In genomic region chr13:54694348-54695060, GRCm38 (mm10) we compare ENCODE assay signal across 8 mouse cellular contexts. TPM values are rescaled to one million over a fixed set of nuclear protein-coding genes. Genes with fewer than 3 reads are reported as not detected.
DNase-seq lines count a peak whose midpoint lies in the region; ATAC-seq and TF ChIP-seq lines count a peak whose summit lies in the region.

No protein-coding gene starts in this region.

- no peaks in the 10 kb centered on the region for H3K27me3 ChIP-seq in neural tube, embryonic 11.5 days (ENCODE audit: control insufficient read depth, insufficient read depth, low read length)
- H3K27me3 ChIP-seq in forebrain, postnatal 0 days (ENCODE audit: insufficient read depth, low read length) = no peaks in the 10 kb centered on the region
- H3K27me3 ChIP-seq in intestine, embryonic 14.5 days (replicated peaks; ENCODE audit: control insufficient read depth, insufficient read depth, low read length) = no peaks in the 10 kb centered on the region
- no peaks in the 10 kb centered on the region for H3K27me3 ChIP-seq in liver, embryonic 13.5 days
- H3K27me3 ChIP-seq in neural tube, embryonic 13.5 days = no peaks in the 10 kb centered on the region

- H3K27ac ChIP-seq in neural tube, embryonic 11.5 days (ENCODE audit: low read depth, low read length) = peak overlapping the region; percentile 85
- peak overlapping the region; percentile 95 for H3K27ac ChIP-seq in bone marrow macrophage, adult 2 months (ENCODE audit: insufficient read depth, low read depth, low read length)
- H3K27ac ChIP-seq in forebrain, postnatal 0 days (ENCODE audit: low read depth, low read length) = peak overlapping the region; percentile 91
- H3K27ac ChIP-seq in intestine, embryonic 14.5 days (ENCODE audit: low read depth) = peak overlapping the region; percentile 95
- H3K27ac ChIP-seq in liver, embryonic 13.5 days = peak overlapping the region; percentile 95
- peak overlapping the region; percentile 93 for H3K27ac ChIP-seq in neural tube, embryonic 13.5 days (replicated peaks)

- 16% methylated on average over 26 of the region's 26 CpGs for WGBS in neural tube, embryonic 11.5 days
- 16% methylated on average over 26 of the region's 26 CpGs for WGBS in forebrain, postnatal 0 days
- 16% methylated on average over 26 of the region's 26 CpGs for WGBS in intestine, embryonic 14.5 days
- WGBS in liver, embryonic 13.5 days (ENCODE audit: insufficient replicate concordance) = 14% methylated on average over 26 of the region's 26 CpGs
- WGBS in neural tube, embryonic 13.5 days = 16% methylated on average over 26 of the region's 26 CpGs

- H3K4me1 ChIP-seq in neural tube, embryonic 11.5 days (ENCODE audit: control insufficient read depth, insufficient read depth, low read length) = peaks cover 15% of the 10 kb centered on the region
- H3K4me1 ChIP-seq in bone marrow macrophage, adult 2 months (ENCODE audit: control insufficient read depth, insufficient read depth, low read length) = peaks cover 23% of the 10 kb centered on the region
- peaks cover 10% of the 10 kb centered on the region; the same call in 1 of the 2 replicates for H3K4me1 ChIP-seq in forebrain, postnatal 0 days (ENCODE audit: insufficient read depth)
- peaks cover 22% of the 10 kb centered on the region for H3K4me1 ChIP-seq in intestine, embryonic 14.5 days (replicated peaks; ENCODE audit: control insufficient read depth, insufficient read depth, low read length)
- peaks cover 47% of the 10 kb centered on the region for H3K4me1 ChIP-seq in liver, embryonic 13.5 days (replicated peaks)
- H3K4me1 ChIP-seq in neural tube, embryonic 13.5 days (replicated peaks) = peaks cover 32% of the 10 kb centered on the region

- H3K4me3 ChIP-seq in neural tube, embryonic 11.5 days (ENCODE audit: low read depth, low read length) = peak overlapping the region; percentile 71
- H3K4me3 ChIP-seq in bone marrow macrophage, adult 2 months (ENCODE audit: insufficient read depth, low read length) = peak overlapping the region; percentile 72
- peak overlapping the region; percentile 97 for H3K4me3 ChIP-seq in forebrain, postnatal 0 days (ENCODE audit: low read depth, low read length)
- peak overlapping the region; percentile 69 for H3K4me3 ChIP-seq in intestine, embryonic 14.5 days (ENCODE audit: low read depth, low read length)
- H3K4me3 ChIP-seq in liver, embryonic 13.5 days (replicated peaks) = peak overlapping the region; percentile 93
- H3K4me3 ChIP-seq in neural tube, embryonic 13.5 days = peak overlapping the region; percentile 69

- no peak for TF ChIP-seq POLR2A in bone marrow macrophage, adult 2 months (IDR thresholded peaks at IDR 0.05; ENCODE audit: borderline replicate concordance, low read depth, low read length)

- peak overlapping the region; percentile 59 for H3K9ac ChIP-seq in neural tube, embryonic 11.5 days (ENCODE audit: low read length)
- peak overlapping the region; percentile 63 for H3K9ac ChIP-seq in forebrain, postnatal 0 days
- H3K9ac ChIP-seq in intestine, embryonic 14.5 days (ENCODE audit: low read length) = peak overlapping the region; percentile 65
- H3K9ac ChIP-seq in liver, embryonic 13.5 days = peak overlapping the region; percentile 77
- peak overlapping the region; percentile 65 for H3K9ac ChIP-seq in neural tube, embryonic 13.5 days

- peak overlapping the region; percentile 43 for H3K4me2 ChIP-seq in neural tube, embryonic 11.5 days (ENCODE audit: low read depth)
- peak overlapping the region; percentile 55 for H3K4me2 ChIP-seq in forebrain, postnatal 0 days (ENCODE audit: low read depth)
- H3K4me2 ChIP-seq in intestine, embryonic 14.5 days (ENCODE audit: low read length) = peak overlapping the region; percentile 78
- H3K4me2 ChIP-seq in liver, embryonic 13.5 days = peak overlapping the region; percentile 96
- peak overlapping the region; percentile 50 for H3K4me2 ChIP-seq in neural tube, embryonic 13.5 days

- DNase-seq in neural tube, embryonic 11.5 days (ENCODE audit: low spot score) = no peak
- no peak for DNase-seq in neural tube, embryonic 10.5 days (ENCODE audit: extremely low spot score, low spot score)
- no peak for DNase-seq in forebrain, postnatal 0 days
- DNase-seq in intestine, embryonic 14.5 days (ENCODE audit: low spot score) = no peak
- peak; percentile 85 for DNase-seq in liver, embryonic 13.5 days
- DNase-seq in urinary bladder, postnatal 25 days (ENCODE audit: low spot score) = peak; percentile 81

- H3K36me3 ChIP-seq in neural tube, embryonic 11.5 days (ENCODE audit: control insufficient read depth, insufficient read depth, low read length) = no peaks in the 10 kb centered on the region
- H3K36me3 ChIP-seq in forebrain, postnatal 0 days (ENCODE audit: insufficient read depth) = no peaks in the 10 kb centered on the region
- no peaks in the 10 kb centered on the region for H3K36me3 ChIP-seq in intestine, embryonic 14.5 days (ENCODE audit: control insufficient read depth, insufficient read depth, low read length)
- peaks cover 4% of the 10 kb centered on the region for H3K36me3 ChIP-seq in liver, embryonic 13.5 days
- H3K36me3 ChIP-seq in neural tube, embryonic 13.5 days = no peaks in the 10 kb centered on the region

- ATAC-seq in neural tube, embryonic 11.5 days (ENCODE audit: insufficient read depth, low FRiP score, low TSS enrichment) = peak; percentile 76
- ATAC-seq in forebrain, postnatal 0 days = peak; percentile 74
- ATAC-seq in intestine, embryonic 14.5 days (replicated peaks; ENCODE audit: low FRiP score, low TSS enrichment, low read depth) = peak; percentile 73
- ATAC-seq in liver, embryonic 13.5 days (ENCODE audit: low read depth) = peak; percentile 71
- ATAC-seq in neural tube, embryonic 13.5 days (ENCODE audit: low read depth) = peak; percentile 91

- no peak for TF ChIP-seq CTCF in bone marrow macrophage, adult 2 months (IDR thresholded peaks at IDR 0.05; ENCODE audit: low read depth, low read length)
- no peak for TF ChIP-seq CTCF in forebrain, postnatal 0 days (IDR thresholded peaks at IDR 0.05; ENCODE audit: low read depth)

- H3K9me3 ChIP-seq in neural tube, embryonic 11.5 days (ENCODE audit: control insufficient read depth, low read length) = no peaks in the 10 kb centered on the region
- H3K9me3 ChIP-seq in forebrain, postnatal 0 days (ENCODE audit: low read length) = no peaks in the 10 kb centered on the region
- no peaks in the 10 kb centered on the region for H3K9me3 ChIP-seq in intestine, embryonic 14.5 days (ENCODE audit: control insufficient read depth, low read length)
- no peaks in the 10 kb centered on the region for H3K9me3 ChIP-seq in liver, embryonic 13.5 days (replicated peaks)
- H3K9me3 ChIP-seq in neural tube, embryonic 13.5 days = no peaks in the 10 kb centered on the region

RNA-seq across cellular contexts. Expression of gene Rnf44, which starts 0.8 kb away (rescaled TPM):
- 126 and 130 TPM in 2 replicates for polyA plus RNA-seq in neural tube, embryonic 11.5 days (2014; fragmentation: Nextera tagmentation; extraction: Ambion mirVana)
- 87.3 and 96.2 TPM in 2 replicates for polyA plus RNA-seq in bone marrow macrophage, adult 2 months (2012; ENCODE audit: insufficient read depth, insufficient read length, missing spikeins)
- total RNA-seq in forebrain, postnatal 0 days (2014; rRNA removed) = 48.5 and 56.3 TPM in 2 replicates
- polyA plus RNA-seq in forebrain, postnatal 0 days (2015; fragmentation: Nextera tagmentation; extraction: Ambion mirVana) = 42.0 and 50.8 TPM in 2 replicates
- 91.7 and 102 TPM in 2 replicates for polyA plus RNA-seq in intestine, embryonic 14.5 days (2014; fragmentation: Nextera tagmentation; extraction: Ambion mirVana)
- 23.8 and 24.5 TPM in 2 replicates for polyA plus RNA-seq in liver, embryonic 13.5 days (2015; fragmentation: Nextera tagmentation; extraction: Ambion mirVana)
- polyA plus RNA-seq in neural tube, embryonic 13.5 days (2015; fragmentation: Nextera tagmentation; extraction: Ambion mirVana) = 84.2 and 92.9 TPM in 2 replicates

RNA-seq across cellular contexts. Expression of gene Cdhr2, which starts 6.8 kb away (rescaled TPM):
- polyA plus RNA-seq in neural tube, embryonic 11.5 days (2014; fragmentation: Nextera tagmentation; extraction: Ambion mirVana) = 0.07 and 0.15 TPM in 2 replicates
- polyA plus RNA-seq in bone marrow macrophage, adult 2 months (2012; ENCODE audit: insufficient read depth, insufficient read length, missing spikeins) = not detected in 2 replicates
- 0.76 and 0.85 TPM in 2 replicates for total RNA-seq in forebrain, postnatal 0 days (2014; rRNA removed)
- polyA plus RNA-seq in forebrain, postnatal 0 days (2015; fragmentation: Nextera tagmentation; extraction: Ambion mirVana) = 0.24 and 0.53 TPM in 2 replicates
- polyA plus RNA-seq in intestine, embryonic 14.5 days (2014; fragmentation: Nextera tagmentation; extraction: Ambion mirVana) = 8.9 and 11.8 TPM in 2 replicates
- polyA plus RNA-seq in liver, embryonic 13.5 days (2015; fragmentation: Nextera tagmentation; extraction: Ambion mirVana) = 7.8 and 10.5 TPM in 2 replicates
- polyA plus RNA-seq in neural tube, embryonic 13.5 days (2015; fragmentation: Nextera tagmentation; extraction: Ambion mirVana) = 0.06 and 0.07 TPM in 2 replicates

RNA-seq across cellular contexts. Expression of gene Gprin1, which starts 55.2 kb away (rescaled TPM):
- 13.3 and 14.5 TPM in 2 replicates for polyA plus RNA-seq in neural tube, embryonic 11.5 days (2014; fragmentation: Nextera tagmentation; extraction: Ambion mirVana)
- polyA plus RNA-seq in bone marrow macrophage, adult 2 months (2012; ENCODE audit: insufficient read depth, insufficient read length, missing spikeins) = not detected in 2 replicates
- total RNA-seq in forebrain, postnatal 0 days (2014; rRNA removed) = 213 and 219 TPM in 2 replicates
- polyA plus RNA-seq in forebrain, postnatal 0 days (2015; fragmentation: Nextera tagmentation; extraction: Ambion mirVana) = 37.1 and 39.0 TPM in 2 replicates
- 0.60 and 0.81 TPM in 2 replicates for polyA plus RNA-seq in intestine, embryonic 14.5 days (2014; fragmentation: Nextera tagmentation; extraction: Ambion mirVana)
- polyA plus RNA-seq in liver, embryonic 13.5 days (2015; fragmentation: Nextera tagmentation; extraction: Ambion mirVana) = 0.02 and 0.05 TPM in 2 replicates
- 12.2 and 17.5 TPM in 2 replicates for polyA plus RNA-seq in neural tube, embryonic 13.5 days (2015; fragmentation: Nextera tagmentation; extraction: Ambion mirVana)

Comparison
In these comparisons a context has a peak if more than half of its experiments do, and no peak if none do; other contexts are left out.
1. DNase-seq: peak in liver, embryonic 13.5 days (single experiment) and urinary bladder, postnatal 25 days (single experiment); none in neural tube, embryonic 11.5 days (single experiment), neural tube, embryonic 10.5 days (single experiment), forebrain, postnatal 0 days (single experiment) and intestine, embryonic 14.5 days (single experiment).
2. H3K4me2 ChIP-seq: peak in every context shown above with its lines; median percentile 96 in liver, embryonic 13.5 days; 78 in intestine, embryonic 14.5 days; 55 in forebrain, postnatal 0 days; 50 in neural tube, embryonic 13.5 days; 43 in neural tube, embryonic 11.5 days.
3. Peak in every context shown above with its lines, with median percentiles within 50 percentile points of each other: ATAC-seq, H3K27ac ChIP-seq, H3K4me3 ChIP-seq and H3K9ac ChIP-seq.